Mouse (Mus musculus) heart, embryonic 10.5 days (tissue): Measurements from ENCODE around the gene Ccnd1. TPM values are rescaled to one million over a fixed set of nuclear protein-coding genes. Genes with fewer than 3 reads are reported as not detected.

Source experiments
- DNase-seq: peaks from one replicate; pipeline ENCODE4 v3.0.0-alpha.2; 2017; ENCODE audit warnings: low spot score
- H3K27ac ChIP-seq: fragments of 300-500 bp; sonication (generic); 2 replicates; pipeline ENCODE4 v1.5.1; 2016; ENCODE audit warnings: mild to moderate bottlenecking
- H3K27me3 ChIP-seq: fragments of 300-500 bp; sonication (generic); 2 replicates; pipeline ENCODE4 v1.6.1; 2016; ENCODE audit warnings: mild to moderate bottlenecking; ENCODE audit not compliant: poor library complexity, insufficient read depth, severe bottlenecking
- H3K36me3 ChIP-seq: fragments of 300-500 bp; sonication (generic); 2 replicates; pipeline ENCODE4 v1.6.1; 2016; ENCODE audit warnings: mild to moderate bottlenecking, moderate library complexity
- H3K4me1 ChIP-seq: fragments of 300-500 bp; sonication (generic); 2 replicates; pipeline ENCODE4 v1.6.1; 2016; ENCODE audit warnings: mild to moderate bottlenecking
- H3K4me3 ChIP-seq: fragments of 300-500 bp; sonication (generic); 2 replicates; pipeline ENCODE4 v1.5.1; 2016; ENCODE audit warnings: mild to moderate bottlenecking, moderate library complexity
- H3K9me3 ChIP-seq: fragments of 300-500 bp; sonication (generic); 2 replicates; pipeline ENCODE4 v1.6.1; 2016; ENCODE audit warnings: mild to moderate bottlenecking, moderate library complexity
- WGBS: fragments of 180-500 bp; shearing (Covaris S2); methylation state at CpG from one replicate; pipeline ENCODE4 v1.1.7; 2016; 5-methylcytosine and 5-hydroxymethylcytosine counted together
- polyA plus RNA-seq: library from polyadenylated mRNA; unstranded; fragments of >200 nt; fragmentation: Nextera tagmentation; extraction: Ambion mirVana; gene quantifications from 2 replicates; pipeline ENCODE4 v1.2.1, GENCODE M21; 2016

Ccnd1 gene
- polyA plus RNA-seq: 92.1 and 96.5 TPM in 2 replicates

DNA sequence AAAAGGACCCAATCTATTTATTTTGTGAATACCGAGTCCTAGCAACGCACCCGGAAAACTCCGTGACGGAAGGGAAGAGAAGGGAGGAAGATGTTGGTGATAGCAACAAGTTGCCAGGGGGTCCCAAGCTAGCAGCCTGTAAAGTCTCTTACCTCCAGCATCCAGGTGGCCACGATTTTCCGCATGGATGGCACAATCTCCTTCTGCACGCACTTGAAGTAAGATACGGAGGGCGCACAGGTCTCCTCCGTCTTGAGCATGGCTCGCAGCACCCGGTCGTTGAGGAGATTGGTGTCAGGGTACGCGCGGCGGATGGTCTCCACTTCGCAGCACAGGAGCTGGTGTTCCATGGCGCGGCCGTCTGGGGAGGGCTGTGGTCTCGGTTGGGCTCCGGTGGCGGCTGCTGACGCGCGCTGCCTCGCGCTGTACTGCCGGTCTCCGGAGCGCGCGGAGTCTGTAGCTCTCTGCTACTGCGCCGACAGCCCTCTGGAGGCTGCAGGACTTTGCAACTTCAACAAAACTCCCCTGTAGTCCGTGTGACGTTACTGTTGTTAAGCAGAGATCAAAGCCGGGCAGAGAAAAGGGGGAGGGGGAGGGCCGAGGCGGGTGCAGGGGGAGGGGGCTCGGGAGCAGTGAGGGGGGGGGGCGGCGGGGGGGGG is at the start of gene Ccnd1:
TSS of gene Ccnd1 (minus strand) at position 582 of the 659 bp plus-strand sequence.
- WGBS: 0% methylated on average over 39 of the region's 45 CpGs
- H3K36me3 ChIP-seq: peaks cover 32% of the 10 kb centered on the region
- peak within 1 kb of the TSS; percentile 95 for H3K27ac ChIP-seq
- peaks cover 7% of the 10 kb centered on the region; the same call in 1 of the 2 replicates for H3K27me3 ChIP-seq
- H3K4me1 ChIP-seq: peaks cover 52% of the 10 kb centered on the region
- peak; percentile 93 for DNase-seq
- no peaks in the 10 kb centered on the region for H3K9me3 ChIP-seq
- peak within 1 kb of the TSS; percentile 85 for H3K4me3 ChIP-seq

- DNase-seq: no peak
- Histone ChIP-seq H3K4me1 (0 out of 2 replicates have a peak, but pooled peaks cover 5% of the 10 kb centered on the region), H3K27ac (no peak overlapping the region), H3K27me3 (no peaks in the 10 kb centered on the region; the same call in 1 of the 2 replicates), H3K9me3 (no peaks in the 10 kb centered on the region), H3K4me3 (no peak overlapping the region), H3K36me3 (no peaks in the 10 kb centered on the region)
- WGBS: 58% methylated on average over 3 of the region's 3 CpGs
Observed at GRCm38 (mm10) chr7:144988856-144989255, 49.1 kb upstream of the Ccnd1 start.

DNA sequence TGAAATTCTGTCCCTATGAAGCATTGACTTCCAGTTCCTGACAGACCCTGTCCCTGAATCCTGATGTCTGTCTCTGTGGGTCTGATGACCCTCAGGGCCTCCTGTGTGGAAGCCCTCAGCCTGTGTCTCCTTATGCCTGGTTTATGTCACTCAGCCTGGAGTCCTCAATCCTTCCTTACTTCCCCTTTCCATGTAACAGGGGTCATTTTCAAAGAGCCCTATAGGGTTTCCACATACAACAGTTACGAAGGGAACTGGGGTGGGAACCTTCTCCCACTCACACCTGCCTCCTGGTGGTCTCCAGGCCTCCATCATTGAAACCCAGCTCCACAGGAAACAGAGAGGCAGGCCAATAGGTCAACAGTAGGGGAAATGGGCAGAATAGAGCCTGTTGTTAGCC is 45.4 kb upstream of the Ccnd1 start:
- Histone ChIP-seq H3K4me3 (no peak overlapping the region), H3K27me3 (no peaks in the 10 kb centered on the region; the same call in 1 of the 2 replicates), H3K9me3 (no peaks in the 10 kb centered on the region), H3K27ac (no peak overlapping the region), H3K36me3 (no peaks in the 10 kb centered on the region), H3K4me1 (peaks cover 4% of the 10 kb centered on the region; the same call in 1 of the 2 replicates)
- DNase-seq: no peak
- WGBS: 78% methylated on average over 1 of the region's 1 CpGs

- Histone ChIP-seq H3K4me1 (peaks cover 4% of the 10 kb centered on the region; the same call in 1 of the 2 replicates), H3K4me3 (no peak overlapping the region), H3K36me3 (no peaks in the 10 kb centered on the region), H3K9me3 (no peaks in the 10 kb centered on the region), H3K27me3 (no peaks in the 10 kb centered on the region; the same call in 1 of the 2 replicates), H3K27ac (no peak overlapping the region)
- WGBS: 84% methylated on average over 6 of the region's 6 CpGs
- no peak for DNase-seq
Observed at GRCm38 (mm10) chr7:144982358-144983110, 42.8 kb upstream of the Ccnd1 start.

DNA sequence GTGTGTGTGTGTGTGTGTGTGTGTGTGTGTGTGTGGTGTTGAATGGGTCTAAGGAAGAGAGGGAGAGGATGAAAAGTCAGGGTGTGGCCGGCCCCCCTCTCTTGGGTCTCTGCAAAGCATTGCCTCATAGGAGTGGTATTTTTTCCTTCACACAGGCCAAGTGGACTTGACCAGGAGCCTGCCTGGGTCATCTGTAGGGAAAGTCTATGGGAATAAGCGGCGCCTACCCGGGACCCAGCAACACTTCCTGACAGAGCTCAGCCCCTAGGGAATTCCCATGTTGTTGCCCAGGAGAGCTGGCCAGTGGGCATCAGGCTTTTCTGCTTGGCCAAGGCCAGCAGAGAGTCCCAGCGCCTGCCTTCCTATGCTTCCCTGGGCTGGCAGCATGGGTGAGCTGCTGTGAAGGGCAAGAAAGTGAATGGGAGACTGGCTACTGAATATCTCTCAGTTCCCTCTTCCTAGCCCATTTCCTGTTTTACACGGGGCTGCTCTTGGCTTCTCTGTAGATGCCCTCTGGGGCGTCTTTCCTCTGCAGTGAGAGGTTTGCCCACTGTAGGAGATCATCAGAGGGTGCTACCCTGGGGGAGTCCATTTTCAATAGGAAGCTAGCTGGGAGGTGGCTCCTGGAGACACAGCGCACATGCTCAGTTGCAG is 41.8 kb upstream of the Ccnd1 start:
- 69% methylated on average over 8 of the region's 8 CpGs for WGBS
- Histone ChIP-seq H3K4me1 (peaks cover 4% of the 10 kb centered on the region; the same call in 1 of the 2 replicates), H3K27ac (peak overlapping the region; percentile 17; the same call in 1 of the 2 replicates), H3K4me3 (no peak overlapping the region), H3K36me3 (no peaks in the 10 kb centered on the region), H3K27me3 (no peaks in the 10 kb centered on the region), H3K9me3 (no peaks in the 10 kb centered on the region)
- no peak for DNase-seq

GRCm38 (mm10) chr7:144979814-144980213 is 40.1 kb upstream of the Ccnd1 start:
- Histone ChIP-seq H3K27ac (no peak overlapping the region), H3K9me3 (no peaks in the 10 kb centered on the region), H3K4me3 (no peak overlapping the region), H3K4me1 (peaks cover 4% of the 10 kb centered on the region; the same call in 1 of the 2 replicates), H3K36me3 (no peaks in the 10 kb centered on the region), H3K27me3 (no peaks in the 10 kb centered on the region)
- DNase-seq: no peak
- WGBS: 73% methylated on average over 5 of the region's 5 CpGs

- no peaks in the 10 kb centered on the region for H3K9me3 ChIP-seq
- no peaks in the 10 kb centered on the region for H3K27me3 ChIP-seq
- H3K36me3 ChIP-seq: no peaks in the 10 kb centered on the region
- 78% methylated on average over 2 of the region's 2 CpGs for WGBS
- no peak overlapping the region for H3K27ac ChIP-seq
- H3K4me3 ChIP-seq: no peak overlapping the region
- peaks cover 7% of the 10 kb centered on the region; the same call in 1 of the 2 replicates for H3K4me1 ChIP-seq
- DNase-seq: no peak
Observed at GRCm38 (mm10) chr7:144977121-144977520, 37.4 kb upstream of the Ccnd1 start.

GRCm38 (mm10) chr7:144973461-144973860 is 33.7 kb upstream of the Ccnd1 start:
- Histone ChIP-seq H3K4me3 (no peak overlapping the region), H3K9me3 (no peaks in the 10 kb centered on the region), H3K36me3 (no peaks in the 10 kb centered on the region), H3K27me3 (no peaks in the 10 kb centered on the region), H3K4me1 (peaks cover 15% of the 10 kb centered on the region), H3K27ac (no peak overlapping the region)
- WGBS: 61% methylated on average over 8 of the region's 8 CpGs
- no peak for DNase-seq

DNA sequence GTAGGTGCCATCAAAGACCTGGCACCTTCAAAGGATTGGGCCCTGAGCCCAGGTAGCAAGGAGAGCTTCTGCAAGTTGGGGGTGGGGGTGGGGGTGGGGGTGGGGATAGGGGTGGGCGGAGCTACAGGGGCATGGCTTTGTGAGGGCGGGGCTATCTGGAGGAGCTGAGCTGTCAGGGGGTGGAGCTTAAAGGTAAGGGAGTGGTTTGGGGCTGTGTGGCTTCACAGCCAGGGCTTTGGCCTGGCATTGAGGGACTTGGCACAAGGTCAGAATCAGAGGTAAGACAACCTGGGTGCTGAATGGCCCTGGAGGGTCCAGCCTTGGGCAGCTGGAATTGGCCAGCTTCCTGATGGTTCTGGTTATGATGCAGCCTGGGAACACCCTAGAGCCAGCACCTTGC is 32.0 kb upstream of the Ccnd1 start:
- Histone ChIP-seq H3K9me3 (no peaks in the 10 kb centered on the region), H3K36me3 (no peaks in the 10 kb centered on the region), H3K27me3 (no peaks in the 10 kb centered on the region), H3K4me1 (peaks cover 15% of the 10 kb centered on the region), H3K4me3 (no peak overlapping the region), H3K27ac (no peak overlapping the region)
- no peak for DNase-seq
- 23% methylated on average over 2 of the region's 2 CpGs for WGBS

- H3K27me3 ChIP-seq: no peaks in the 10 kb centered on the region
- H3K9me3 ChIP-seq: no peaks in the 10 kb centered on the region
- WGBS: 69% methylated on average over 8 of the region's 8 CpGs
- H3K4me3 ChIP-seq: no peak overlapping the region
- DNase-seq: no peak
- no peaks in the 10 kb centered on the region for H3K36me3 ChIP-seq
- H3K27ac ChIP-seq: no peak overlapping the region
- H3K4me1 ChIP-seq: peaks cover 15% of the 10 kb centered on the region
Observed at GRCm38 (mm10) chr7:144970997-144971768, 31.5 kb upstream of the Ccnd1 start.

GRCm38 (mm10) chr7:144965893-144966292 is 26.2 kb upstream of the Ccnd1 start:
- no peaks in the 10 kb centered on the region for H3K27me3 ChIP-seq
- H3K4me1 ChIP-seq: peaks cover 15% of the 10 kb centered on the region
- H3K4me3 ChIP-seq: no peak overlapping the region
- WGBS: 70% methylated on average over 5 of the region's 5 CpGs
- no peaks in the 10 kb centered on the region for H3K9me3 ChIP-seq
- no peaks in the 10 kb centered on the region for H3K36me3 ChIP-seq
- H3K27ac ChIP-seq: no peak overlapping the region
- no peak for DNase-seq

GRCm38 (mm10) chr7:144964316-144964715 is 24.6 kb upstream of the Ccnd1 start:
- Histone ChIP-seq H3K4me1 (peaks cover 23% of the 10 kb centered on the region), H3K36me3 (no peaks in the 10 kb centered on the region), H3K27ac (no peak overlapping the region), H3K27me3 (no peaks in the 10 kb centered on the region), H3K4me3 (no peak overlapping the region), H3K9me3 (no peaks in the 10 kb centered on the region)
- 79% methylated on average over 4 of the region's 4 CpGs for WGBS
- DNase-seq: no peak
